Mouse (Mus musculus) spleen, adult 2 months (tissue): ENCODE measurements around the gene Tmem35b.
"Not testable (repeated sequence)": the region's sequence is repeated elsewhere in the genome, so short reads cannot be mapped to it uniquely, and the experiment has no call there.

Experiments
- CTCF ChIP-seq: fragments of 200-500 bp; IDR thresholded peaks from 2 replicates; pipeline ENCODE4 v1.5.1; 2011; ENCODE audit warnings: mild to moderate bottlenecking, inconsistent platforms; ENCODE audit not compliant: insufficient read depth, insufficient read length, insufficient replicate concordance; ENCODE audit errors: extremely low read depth
- POLR2A ChIP-seq: fragments of 200-500 bp; IDR thresholded peaks from 2 replicates; pipeline ENCODE4 v1.6.1; 2011; ENCODE audit warnings: low read depth, low read length, inconsistent platforms

DNA sequence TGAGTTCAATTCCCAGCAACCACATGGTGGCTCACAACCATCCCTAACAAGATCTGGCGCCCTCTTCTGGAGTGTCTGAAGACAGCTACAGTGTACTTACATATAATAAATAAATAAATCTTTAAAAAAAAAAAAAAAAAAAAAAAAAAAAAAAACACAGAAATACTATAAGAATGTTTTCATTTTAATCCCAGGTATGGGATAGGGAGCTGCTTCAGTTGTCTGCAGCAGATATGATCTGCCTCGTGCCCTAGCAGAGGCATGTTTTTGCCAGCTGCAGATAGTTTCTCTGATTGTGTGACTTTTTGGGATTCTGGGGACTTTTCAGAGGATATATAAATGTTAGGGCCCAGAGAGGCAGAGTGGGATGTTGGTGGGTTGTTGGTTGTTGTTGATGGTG lies 23.9 kb upstream of the Tmem35b start:
- not testable (repeated sequence) for TF ChIP-seq POLR2A, CTCF
